Mouse (Mus musculus): Measurements from ENCODE around the gene Olfr724. TPM values are rescaled to one million over a fixed set of nuclear protein-coding genes. Genes with fewer than 3 reads are reported as not detected.
"Not testable (repeated sequence)": the region's sequence is repeated elsewhere in the genome, so short reads cannot be mapped to it uniquely, and the experiment has no call there.

Gene Olfr724
- polyA plus RNA-seq (2012; ENCODE audit: insufficient read depth, low replicate concordance): not detected in 2 replicates

GRCm38 (mm10) chr14:49963174-49963573 is at the start of gene Olfr724:
Gene Olfr724 (minus strand): TSS chr14:49963274.
- not testable (repeated sequence) for H3K36me3 ChIP-seq (replicated peaks; ENCODE audit: low read length); H3K4me3 ChIP-seq (replicated peaks); H3K9me3 ChIP-seq; H3K4me1 ChIP-seq; H3K27me3 ChIP-seq (replicated peaks)

DNA sequence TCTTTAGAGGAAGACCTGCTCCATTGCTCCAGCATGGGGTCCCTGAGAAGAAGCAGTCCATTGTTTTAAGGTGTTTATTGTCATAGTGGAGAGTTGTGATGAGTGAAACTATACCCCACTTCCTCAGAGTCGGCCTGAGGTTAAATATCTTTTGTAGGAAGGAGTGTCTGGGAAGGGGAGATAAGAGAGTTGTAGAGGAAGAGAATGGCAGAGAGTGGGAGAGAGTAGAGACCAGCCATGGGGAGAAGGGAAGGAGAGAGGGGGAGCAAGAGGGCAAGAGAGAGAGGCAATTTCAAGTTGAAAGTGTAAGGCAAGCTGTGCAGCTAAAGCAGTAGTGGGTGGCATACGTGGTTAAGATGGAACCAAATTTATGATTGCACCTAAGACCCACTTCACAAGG is 7.2 kb downstream of the Olfr724 start:
- no peaks in the 10 kb centered on the region for H3K27me3 ChIP-seq (replicated peaks)
- no peaks in the 10 kb centered on the region for H3K36me3 ChIP-seq (replicated peaks; ENCODE audit: low read length)
- TF ChIP-seq GATA1 (IDR thresholded peaks at IDR 0.05; ENCODE audit: borderline replicate concordance, low read length): no peak
- no peak for TF ChIP-seq FLI1 (IDR thresholded peaks at IDR 0.05; ENCODE audit: low read length)
- H3K4me1 ChIP-seq: peaks cover 9% of the 10 kb centered on the region
- no peak overlapping the region for H3K4me3 ChIP-seq (replicated peaks)
- no peaks in the 10 kb centered on the region for H3K9me3 ChIP-seq

- not testable (repeated sequence) for H3K27me3 ChIP-seq (replicated peaks); H3K4me1 ChIP-seq; H3K36me3 ChIP-seq (replicated peaks; ENCODE audit: low read length); H3K4me3 ChIP-seq (replicated peaks); H3K9me3 ChIP-seq
Measured at GRCm38 (mm10) chr14:49931687-49932086, 31.4 kb downstream of the Olfr724 start, which contains the start of gene Olfr723. Gene Olfr723 (minus strand): TSS chr14:49931787.

Other genes with a start within 250 kb of the Olfr724 start
- gene Armh4, start 179.9 kb downstream of the Olfr724 start, polyA plus RNA-seq (2012; ENCODE audit: insufficient read depth, low replicate concordance): not detected in 2 replicates
- not detected in 2 replicates for gene Olfr722, start 61.3 kb downstream of the Olfr724 start, polyA plus RNA-seq (2012; ENCODE audit: insufficient read depth, low replicate concordance)
- not detected in 2 replicates for gene Olfr723, start 31.5 kb downstream of the Olfr724 start, polyA plus RNA-seq (2012; ENCODE audit: insufficient read depth, low replicate concordance)
- not detected in 2 replicates for gene Olfr725, start 77.1 kb upstream of the Olfr724 start, polyA plus RNA-seq (2012; ENCODE audit: insufficient read depth, low replicate concordance)
- gene Olfr726, start 127.7 kb upstream of the Olfr724 start, polyA plus RNA-seq (2012; ENCODE audit: insufficient read depth, low replicate concordance): not detected in 2 replicates
- gene Olfr727, start 159.9 kb upstream of the Olfr724 start, polyA plus RNA-seq (2012; ENCODE audit: insufficient read depth, low replicate concordance): not detected in 2 replicates
- gene Olfr728, start 179.4 kb upstream of the Olfr724 start, polyA plus RNA-seq (2012; ENCODE audit: insufficient read depth, low replicate concordance): not detected in 2 replicates
- not detected in 2 replicates for gene Olfr729, start 189.6 kb upstream of the Olfr724 start, polyA plus RNA-seq (2012; ENCODE audit: insufficient read depth, low replicate concordance)
- gene Olfr730, start 224.9 kb upstream of the Olfr724 start, polyA plus RNA-seq (2012; ENCODE audit: insufficient read depth, low replicate concordance): not detected in 2 replicates